Mouse (Mus musculus) embryonic facial prominence, embryonic 15.5 days (tissue): ENCODE measurements around the gene Zcchc24. TPM values are rescaled to one million over a fixed set of nuclear protein-coding genes. Genes with fewer than 3 reads are reported as not detected.

ENCODE experiments used
- ATAC-seq: fragments of 200-750 bp; cut with Nextera tagmentation; 2 replicates; pipeline ENCODE4 v1.8.0; 2017; ENCODE audit warnings: low read depth, moderate TSS enrichment; ENCODE audit not compliant: insufficient number of reproducible peaks, low FRiP score, low TSS enrichment
- H3K27ac ChIP-seq: fragments of 300-500 bp; sonication (generic); replicated peaks from 2 replicates; pipeline ENCODE4 v1.5.1; 2015; ENCODE audit warnings: mild to moderate bottlenecking, inconsistent platforms
- H3K27me3 ChIP-seq: fragments of 300-500 bp; sonication (generic); 2 replicates; pipeline ENCODE4 v1.6.1; 2015; ENCODE audit warnings: inconsistent platforms
- H3K36me3 ChIP-seq: fragments of 300-500 bp; sonication (generic); 2 replicates; pipeline ENCODE4 v1.6.1; 2015; ENCODE audit warnings: mild to moderate bottlenecking, inconsistent platforms
- H3K4me1 ChIP-seq: fragments of 300-500 bp; sonication (generic); 2 replicates; pipeline ENCODE4 v1.6.1; 2015; ENCODE audit warnings: inconsistent platforms
- H3K4me2 ChIP-seq: fragments of 300-500 bp; sonication (generic); replicated peaks from 2 replicates; pipeline ENCODE4 v1.6.1; 2015; ENCODE audit warnings: mild to moderate bottlenecking, inconsistent platforms
- H3K4me3 ChIP-seq: fragments of 300-500 bp; sonication (generic); replicated peaks from 2 replicates; pipeline ENCODE4 v1.5.1; 2015; ENCODE audit warnings: mild to moderate bottlenecking, inconsistent platforms
- H3K9ac ChIP-seq: fragments of 300-500 bp; sonication (generic); 2 replicates; pipeline ENCODE4 v1.6.1; 2015; ENCODE audit warnings: inconsistent platforms
- H3K9me3 ChIP-seq: fragments of 300-500 bp; sonication (generic); replicated peaks from 2 replicates; pipeline ENCODE4 v1.6.1; 2016; ENCODE audit warnings: inconsistent platforms
- WGBS: fragments of 180-500 bp; shearing (Covaris S2); methylation state at CpG from one replicate; pipeline ENCODE4 v1.1.7; 2015; 5-methylcytosine and 5-hydroxymethylcytosine counted together
- polyA plus RNA-seq: library from polyadenylated mRNA; unstranded; fragments of >200 nt; fragmentation: Nextera tagmentation; extraction: Ambion mirVana; gene quantifications from 2 replicates; pipeline ENCODE4 v1.2.1, GENCODE M21; 2015

Zcchc24 gene
- polyA plus RNA-seq, 1 experiment from 2014 or later, result 34.0 TPM

DNA sequence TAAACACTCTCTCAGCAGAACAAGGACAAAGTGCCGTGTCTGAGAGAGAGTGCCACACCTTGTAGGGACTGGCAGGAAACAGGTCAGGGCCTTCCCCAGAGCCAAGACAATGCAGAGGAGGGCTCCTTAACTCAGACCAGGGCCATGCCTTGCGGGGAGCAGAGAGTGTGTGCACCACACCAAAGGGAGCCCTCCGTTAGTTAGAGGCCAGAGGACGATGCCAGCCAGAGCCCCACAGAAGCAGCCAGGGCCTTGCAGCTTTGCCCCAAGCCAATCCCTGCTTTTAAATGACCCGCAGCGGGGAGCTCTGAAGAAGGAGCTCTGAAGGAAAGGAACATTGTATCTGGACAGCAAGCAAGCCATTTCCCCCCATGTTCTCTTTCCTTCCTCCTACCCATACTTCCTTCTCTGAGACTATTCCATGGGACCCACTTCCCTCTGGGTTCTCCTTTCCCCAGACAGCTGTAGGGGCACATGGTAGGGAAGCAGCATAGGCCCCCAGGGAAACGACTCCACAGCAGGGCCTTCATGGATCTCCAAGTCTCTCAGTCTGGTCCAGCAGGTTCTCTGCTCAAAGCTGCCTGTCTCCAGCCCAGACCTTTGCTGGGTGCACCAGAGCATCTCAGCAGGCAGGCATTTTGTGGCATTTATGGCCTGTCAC lies 105.1 kb downstream of the Zcchc24 start:
- H3K4me3 ChIP-seq, result no peak overlapping the region
- H3K4me1 ChIP-seq, result no peaks in the 10 kb centered on the region
- H3K36me3 ChIP-seq, result peaks cover 82% of the 10 kb centered on the region
- no peak overlapping the region for H3K9ac ChIP-seq
- WGBS, result 77% methylated on average over 7 of the region's 7 CpGs
- H3K27me3 ChIP-seq, result no peaks in the 10 kb centered on the region
- H3K4me2 ChIP-seq, result no peak overlapping the region
- no peak overlapping the region for H3K27ac ChIP-seq
- no peak for ATAC-seq
- H3K9me3 ChIP-seq, result no peaks in the 10 kb centered on the region

Other genes starting within 250 kb of the Zcchc24 start
- 25.3 and 30.6 TPM in 2 replicates for gene Ppif, start 74.9 kb downstream of the Zcchc24 start, polyA plus RNA-seq
- 29.4 and 29.6 TPM in 2 replicates for gene Anxa11, start 73.1 kb upstream of the Zcchc24 start, polyA plus RNA-seq
- 0.47 and 1.1 TPM in 2 replicates for gene Plac9a, start 134.1 kb upstream of the Zcchc24 start, polyA plus RNA-seq
- 2.2 and 3.7 TPM in 2 replicates for gene Tmem254a, start 158.6 kb upstream of the Zcchc24 start, polyA plus RNA-seq
- gene Cphx1, start 169.3 kb upstream of the Zcchc24 start, polyA plus RNA-seq, result 0.09 TPM in 1 of 2 replicates, not detected in the other
- gene Duxbl1, start 209.5 kb upstream of the Zcchc24 start, polyA plus RNA-seq, result 1.00 and 2.8 TPM in 2 replicates